Mouse (Mus musculus) left cerebral cortex, adult 2 months (tissue): Measurements from ENCODE around the gene Ypel5. TPM values are rescaled to one million over a fixed set of nuclear protein-coding genes. Genes with fewer than 3 reads are reported as not detected.

Experiments used
- DNase-seq, 2 experiments: peaks; one replicate each; pipeline ENCODE4 v3.0.0; 2021 to 2022; ENCODE audit warnings: low spot score in 2 of 2, mixed read lengths in 1 of 2; ENCODE audit errors: extremely low spot score in 1 of 2
- H3K27ac ChIP-seq: fragments of 200-600 bp; 2 replicates; pipeline ENCODE4 v1.8.1; 2022
- H3K4me3 ChIP-seq: fragments of 200-600 bp; 2 replicates; pipeline ENCODE4 v1.8.1; 2022
- CTCF ChIP-seq: fragments of 200-600 bp; IDR thresholded peaks from 2 replicates; pipeline ENCODE4 v1.8.1; 2022; ENCODE audit warnings: antibody characterized with exemption, mild to moderate bottlenecking, moderate library complexity
- intact Hi-C: fragments of 180-260 bp; cut with DNase I; formaldehyde crosslinking; loops from one replicate; pipeline ENCODE4 v1.15.1; 2025
- total RNA-seq, 2 experiments: library from RNA; stranded (reverse); gene quantifications; 2 replicates each; pipeline ENCODE4 v1.2.3; 2021

Ypel5 gene
- total RNA-seq, 2 experiments from 2014 or later = 80.4 to 92.3 TPM

- no peak for DNase-seq
- no peak for TF ChIP-seq CTCF
Measured at GRCm38 (mm10) chr17:72845521-72845920, 9.3 kb downstream of the Ypel5 start.

GRCm38 (mm10) chr17:72855298-72855697, 19.0 kb downstream of the Ypel5 start:
- H3K4me3 ChIP-seq = no peak overlapping the region
- H3K27ac ChIP-seq = no peak overlapping the region
- TF ChIP-seq CTCF = peak; percentile 19
- no peak for DNase-seq
- intact Hi-C loops = loop anchor here (5.0 kb wide), 2 partner anchors 242 to 882 kb away; no protein-coding TSS in a partner anchor

More at GRCm38 (mm10) chr17:72845521-72845920, 9.3 kb downstream of the Ypel5 start:
- intact Hi-C loops = no loop called here
- no peak overlapping the region for H3K27ac ChIP-seq
- H3K4me3 ChIP-seq = no peak overlapping the region

- intact Hi-C loops = loop anchor here (1.0 to 5.0 kb wide), 4 partner anchors 33 to 879 kb away; no protein-coding TSS in a partner anchor
- DNase-seq = peak; percentile 54 to 64
- TF ChIP-seq CTCF = peak; percentile 76
- no peak overlapping the region for H3K4me3 ChIP-seq
- H3K27ac ChIP-seq = no peak overlapping the region
Measured at GRCm38 (mm10) chr17:72857677-72858633, 21.7 kb downstream of the Ypel5 start.

- DNase-seq = no peak
- intact Hi-C loops = no loop called here
- no peak overlapping the region for H3K27ac ChIP-seq
- no peak for TF ChIP-seq CTCF
- no peak overlapping the region for H3K4me3 ChIP-seq
Measured at GRCm38 (mm10) chr17:72863226-72863625, 27.0 kb downstream of the Ypel5 start.

GRCm38 (mm10) chr17:72866624-72867245, 30.5 kb downstream of the Ypel5 start:
- intact Hi-C loops = no loop called here
- H3K4me3 ChIP-seq = no peak overlapping the region
- TF ChIP-seq CTCF = no peak
- H3K27ac ChIP-seq = no peak overlapping the region
- no peak for DNase-seq

- Histone ChIP-seq H3K27ac (no peak overlapping the region), H3K4me3 (no peak overlapping the region)
- no peak for DNase-seq
- intact Hi-C loops = no loop called here
- TF ChIP-seq CTCF = no peak
Measured at GRCm38 (mm10) chr17:72868181-72868580, 31.9 kb downstream of the Ypel5 start.

GRCm38 (mm10) chr17:72878979-72879378, 42.7 kb downstream of the Ypel5 start:
- DNase-seq = no peak
- no peak overlapping the region for H3K27ac ChIP-seq
- H3K4me3 ChIP-seq = no peak overlapping the region
- intact Hi-C loops = no loop called here
- TF ChIP-seq CTCF = no peak

GRCm38 (mm10) chr17:72880156-72880555, 43.9 kb downstream of the Ypel5 start:
- no peak overlapping the region for H3K4me3 ChIP-seq
- no peak for TF ChIP-seq CTCF
- no peak for DNase-seq
- intact Hi-C loops = no loop called here
- H3K27ac ChIP-seq = no peak overlapping the region

GRCm38 (mm10) chr17:72881051-72881450, 44.8 kb downstream of the Ypel5 start:
- no peak for TF ChIP-seq CTCF
- no peak overlapping the region for H3K4me3 ChIP-seq
- intact Hi-C loops = loop anchor here (1.0 kb wide), 1 partner anchor 16 kb away; no protein-coding TSS in a partner anchor
- DNase-seq = no peak
- H3K27ac ChIP-seq = no peak overlapping the region

GRCm38 (mm10) chr17:72881804-72882203, 45.6 kb downstream of the Ypel5 start:
- DNase-seq = no peak
- intact Hi-C loops = loop anchor here (1.0 kb wide), 1 partner anchor 15 kb away; no protein-coding TSS in a partner anchor
- no peak for TF ChIP-seq CTCF
- Histone ChIP-seq H3K4me3 (no peak overlapping the region), H3K27ac (no peak overlapping the region)

GRCm38 (mm10) chr17:72889556-72890397, 53.5 kb downstream of the Ypel5 start:
- H3K27ac ChIP-seq = no peak overlapping the region
- no peak overlapping the region for H3K4me3 ChIP-seq
- intact Hi-C loops = loop anchor here (1.0 to 10.0 kb wide), 4 partner anchors 31 to 855 kb away; no protein-coding TSS in a partner anchor
- TF ChIP-seq CTCF = peak; percentile 74
- peak; percentile 72 to 77 for DNase-seq
